Comparison of ENCODE assay signal across 8 mouse cellular contexts in the genomic region with DNA sequence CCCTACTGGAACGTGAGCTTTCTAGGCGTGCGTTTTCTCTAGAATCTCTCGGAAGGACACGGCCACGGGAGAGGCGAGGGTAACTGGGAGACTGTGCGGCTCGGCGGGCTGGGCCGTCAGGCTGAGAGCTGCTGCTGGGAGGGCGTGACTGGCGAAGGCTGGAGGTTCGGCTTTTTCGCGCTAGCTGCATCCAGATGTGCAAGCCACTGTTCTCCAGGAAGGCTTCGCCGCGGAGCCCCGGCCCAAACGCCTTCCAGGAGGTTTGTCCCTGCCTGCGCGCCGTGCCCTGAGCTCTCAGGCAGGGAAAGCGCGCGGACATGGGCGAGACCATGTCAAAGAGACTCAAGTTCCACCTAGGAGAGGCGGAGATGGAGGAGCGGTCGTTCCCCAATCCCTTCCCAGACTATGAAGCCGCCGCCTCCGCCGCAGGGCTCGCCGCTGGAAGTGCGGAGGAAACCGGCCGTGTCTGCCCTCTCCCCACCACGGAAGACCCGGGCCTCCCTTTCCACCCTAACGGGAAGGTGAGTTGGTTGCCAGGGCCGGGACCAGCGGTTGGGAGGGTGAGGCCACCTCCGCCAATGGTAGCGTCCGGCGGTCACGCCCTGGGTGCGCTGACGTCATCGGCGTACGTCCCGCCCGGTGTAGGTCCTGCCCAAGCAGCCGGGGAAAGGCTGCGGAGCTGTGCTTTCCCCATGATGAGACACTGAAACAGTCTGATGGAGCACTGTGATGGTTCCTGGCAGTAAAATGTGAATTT. TPM values are rescaled to one million over a fixed set of nuclear protein-coding genes. Genes with fewer than 3 reads are reported as not detected.
DNase-seq lines count a peak whose midpoint lies in the region; ATAC-seq lines count a peak whose summit lies in the region.

No protein-coding gene starts in this region.

- peak overlapping the region; percentile 86 for H3K9ac ChIP-seq in hindbrain, embryonic 12.5 days

- no peaks in the 10 kb centered on the region for H3K36me3 ChIP-seq in hindbrain, embryonic 12.5 days

- H3K27me3 ChIP-seq in hindbrain, embryonic 12.5 days: no peaks in the 10 kb centered on the region

- peak overlapping the region; percentile 49 for H3K4me3 ChIP-seq in hindbrain, embryonic 12.5 days

- H3K4me1 ChIP-seq in hindbrain, embryonic 12.5 days: peaks cover 16% of the 10 kb centered on the region

- H3K27ac ChIP-seq in hindbrain, embryonic 12.5 days: peak overlapping the region; percentile 98

- no peaks in the 10 kb centered on the region for H3K9me3 ChIP-seq in hindbrain, embryonic 12.5 days (replicated peaks)

- H3K4me2 ChIP-seq in hindbrain, embryonic 12.5 days (replicated peaks): peak overlapping the region; percentile 58

- WGBS in hindbrain, embryonic 12.5 days: under 1% methylated on average over 59 of the region's 59 CpGs

- peak; percentile 99 for ATAC-seq in hindbrain, embryonic 12.5 days (ENCODE audit: low FRiP score)

- peak; percentile 99 for DNase-seq in NIH3T3 (ENCODE audit: low read depth)
- peak; percentile 98 to 99 for DNase-seq in cerebellum, postnatal 10 days
- peak; percentile 88 to 94 for DNase-seq in frontal cortex, postnatal 10 days (ENCODE audit: low spot score in 2 of 2)
- DNase-seq in layer of hippocampus, postnatal 14 days (ENCODE audit: low spot score in 2 of 2): peak; percentile 95 to 96
- DNase-seq in lung, postnatal 14 days: peak; percentile 97
- DNase-seq in retina, adult 2 months (ENCODE audit: low read depth, low spot score): peak; percentile 92
- peak; percentile 95 for DNase-seq in thymus, postnatal 36 days

RNA-seq across cellular contexts. Expression of gene Lancl2, which starts 0.6 kb away (rescaled TPM):
- polyA plus RNA-seq in hindbrain, embryonic 12.5 days (2016; fragmentation: Nextera tagmentation; extraction: Ambion mirVana): 54.5 and 58.7 TPM in 2 replicates
- total RNA-seq in layer of hippocampus, postnatal 14 days (2021): 100 to 1,000 TPM; 108 to 109 TPM

RNA-seq across cellular contexts. Expression of gene Pyurf, which starts 11.0 kb away (rescaled TPM):
- polyA plus RNA-seq in hindbrain, embryonic 12.5 days (2016; fragmentation: Nextera tagmentation; extraction: Ambion mirVana): 15.9 and 16.1 TPM in 2 replicates
- 1 to 10 TPM; 6.8 to 7.5 TPM for total RNA-seq in layer of hippocampus, postnatal 14 days (2021)

Comparison
In these comparisons a context has a peak if more than half of its experiments do, and no peak if none do; other contexts are left out.
1. Peak in every context shown above with its lines: DNase-seq, ATAC-seq, H3K4me3 ChIP-seq and H3K27ac ChIP-seq.